Mouse (Mus musculus): Measurements from ENCODE around the gene 1700092M07Rik. TPM values are rescaled to one million over a fixed set of nuclear protein-coding genes. Genes with fewer than 3 reads are reported as not detected.
A peak's percentile ranks its signal among the peaks of the same experiment; 100 is the strongest.

Gene 1700092M07Rik
- polyA plus RNA-seq, 1 experiment from 2014 or later, result 1.0 TPM

GRCm38 (mm10) chr19:8763276-8763675, 22.8 kb downstream of the 1700092M07Rik start:
- ATAC-seq (ENCODE audit: insufficient number of reproducible peaks, insufficient read depth, low FRiP score, low read depth), result no peak
- no peak overlapping the region for H3K4me3 ChIP-seq (ENCODE audit: low read depth, low read length)
- H3K36me3 ChIP-seq (ENCODE audit: control insufficient read depth, insufficient read depth, low read length), result peaks cover 63% of the 10 kb centered on the region
- peaks cover 1% of the 10 kb centered on the region for H3K4me1 ChIP-seq (ENCODE audit: control insufficient read depth, insufficient read depth, low read length)
- H3K9me3 ChIP-seq (ENCODE audit: control insufficient read depth, low read depth, low read length), result peaks cover 10% of the 10 kb centered on the region; the same call in 1 of the 2 replicates
- 93% methylated on average over 4 of the region's 4 CpGs for WGBS
- no peaks in the 10 kb centered on the region for H3K27me3 ChIP-seq (ENCODE audit: control insufficient read depth, insufficient read depth, low read length)
- H3K9ac ChIP-seq (replicated peaks; ENCODE audit: low read depth, low read length), result no peak overlapping the region
- H3K4me2 ChIP-seq (replicated peaks; ENCODE audit: low read depth, low read length), result no peak overlapping the region
- H3K27ac ChIP-seq (ENCODE audit: low read length), result no peak overlapping the region

GRCm38 (mm10) chr19:8765562-8765961, 25.0 kb downstream of the 1700092M07Rik start:
- Histone ChIP-seq H3K27me3 (ENCODE audit: control insufficient read depth, insufficient read depth, low read length) (no peaks in the 10 kb centered on the region), H3K4me1 (ENCODE audit: control insufficient read depth, insufficient read depth, low read length) (no peaks in the 10 kb centered on the region), H3K9me3 (ENCODE audit: control insufficient read depth, low read depth, low read length) (peaks cover 10% of the 10 kb centered on the region; the same call in 1 of the 2 replicates), H3K4me2 (replicated peaks; ENCODE audit: low read depth, low read length) (no peak overlapping the region), H3K27ac (ENCODE audit: low read length) (no peak overlapping the region), H3K36me3 (ENCODE audit: control insufficient read depth, insufficient read depth, low read length) (peaks cover 81% of the 10 kb centered on the region), H3K4me3 (ENCODE audit: low read depth, low read length) (no peak overlapping the region), H3K9ac (replicated peaks; ENCODE audit: low read depth, low read length) (no peak overlapping the region)
- ATAC-seq (ENCODE audit: insufficient number of reproducible peaks, insufficient read depth, low FRiP score, low read depth), result no peak
- WGBS, result 96% methylated on average over 9 of the region's 9 CpGs

- Histone ChIP-seq H3K27ac (ENCODE audit: low read length) (peak within 1 kb of the TSS; percentile 91), H3K36me3 (ENCODE audit: control insufficient read depth, insufficient read depth, low read length) (peaks cover 51% of the 10 kb centered on the region), H3K4me3 (ENCODE audit: low read depth, low read length) (peak within 1 kb of the TSS; percentile 76), H3K9ac (replicated peaks; ENCODE audit: low read depth, low read length) (peak within 1 kb of the TSS; percentile 89), H3K9me3 (ENCODE audit: control insufficient read depth, low read depth, low read length) (no peaks in the 10 kb centered on the region), H3K4me2 (replicated peaks; ENCODE audit: low read depth, low read length) (peak within 1 kb of the TSS; percentile 77), H3K27me3 (ENCODE audit: control insufficient read depth, insufficient read depth, low read length) (no peaks in the 10 kb centered on the region), H3K4me1 (ENCODE audit: control insufficient read depth, insufficient read depth, low read length) (peaks cover 17% of the 10 kb centered on the region)
- 25% methylated on average over 29 of the region's 29 CpGs for WGBS
- ATAC-seq (ENCODE audit: insufficient number of reproducible peaks, insufficient read depth, low FRiP score, low read depth), result peak; percentile 48
These were observed 30.2 kb downstream of the 1700092M07Rik start, which contains the start of gene Tmem223 for GRCm38 (mm10) chr19:8770567-8771270. Gene Tmem223 (plus strand): TSS chr19:8770996.

- peaks cover 19% of the 10 kb centered on the region for H3K4me1 ChIP-seq (ENCODE audit: control insufficient read depth, insufficient read depth, low read length)
- peak overlapping the region; percentile 75 for H3K4me3 ChIP-seq (ENCODE audit: low read depth, low read length)
- H3K27ac ChIP-seq (ENCODE audit: low read length), result no peak overlapping the region; the same call in 1 of the 2 replicates
- WGBS, result 74% methylated on average over 5 of the region's 5 CpGs
- H3K27me3 ChIP-seq (ENCODE audit: control insufficient read depth, insufficient read depth, low read length), result no peaks in the 10 kb centered on the region
- H3K9ac ChIP-seq (replicated peaks; ENCODE audit: low read depth, low read length), result no peak overlapping the region
- no peak for ATAC-seq (ENCODE audit: insufficient number of reproducible peaks, insufficient read depth, low FRiP score, low read depth)
- H3K36me3 ChIP-seq (ENCODE audit: control insufficient read depth, insufficient read depth, low read length), result peaks cover 33% of the 10 kb centered on the region
- H3K4me2 ChIP-seq (replicated peaks; ENCODE audit: low read depth, low read length), result peak overlapping the region; percentile 98
- H3K9me3 ChIP-seq (ENCODE audit: control insufficient read depth, low read depth, low read length), result no peaks in the 10 kb centered on the region
These were observed 32.5 kb downstream of the 1700092M07Rik start for GRCm38 (mm10) chr19:8772996-8773395.

GRCm38 (mm10) chr19:8773409-8773808, 32.9 kb downstream of the 1700092M07Rik start:
- Histone ChIP-seq H3K36me3 (ENCODE audit: control insufficient read depth, insufficient read depth, low read length) (peaks cover 33% of the 10 kb centered on the region), H3K4me1 (ENCODE audit: control insufficient read depth, insufficient read depth, low read length) (peaks cover 19% of the 10 kb centered on the region), H3K4me2 (replicated peaks; ENCODE audit: low read depth, low read length) (peak overlapping the region; percentile 98), H3K27ac (ENCODE audit: low read length) (peak overlapping the region; percentile 98), H3K9ac (replicated peaks; ENCODE audit: low read depth, low read length) (peak overlapping the region; percentile 94), H3K4me3 (ENCODE audit: low read depth, low read length) (peak overlapping the region; percentile 75), H3K27me3 (ENCODE audit: control insufficient read depth, insufficient read depth, low read length) (no peaks in the 10 kb centered on the region), H3K9me3 (ENCODE audit: control insufficient read depth, low read depth, low read length) (no peaks in the 10 kb centered on the region)
- ATAC-seq (ENCODE audit: insufficient number of reproducible peaks, insufficient read depth, low FRiP score, low read depth), result no peak
- 58% methylated on average over 6 of the region's 6 CpGs for WGBS

- under 1% methylated on average over 66 of the region's 68 CpGs for WGBS
- H3K27ac ChIP-seq (ENCODE audit: low read length), result peak within 1 kb of the TSS; percentile 98
- peak; percentile 92 for ATAC-seq (ENCODE audit: insufficient number of reproducible peaks, insufficient read depth, low FRiP score, low read depth)
- no peaks in the 10 kb centered on the region for H3K9me3 ChIP-seq (ENCODE audit: control insufficient read depth, low read depth, low read length)
- peak within 1 kb of the TSS; percentile 98 for H3K4me2 ChIP-seq (replicated peaks; ENCODE audit: low read depth, low read length)
- peaks cover 29% of the 10 kb centered on the region for H3K36me3 ChIP-seq (ENCODE audit: control insufficient read depth, insufficient read depth, low read length)
- peaks cover 19% of the 10 kb centered on the region for H3K4me1 ChIP-seq (ENCODE audit: control insufficient read depth, insufficient read depth, low read length)
- peak within 1 kb of the TSS; percentile 94 for H3K9ac ChIP-seq (replicated peaks; ENCODE audit: low read depth, low read length)
- H3K27me3 ChIP-seq (ENCODE audit: control insufficient read depth, insufficient read depth, low read length), result no peaks in the 10 kb centered on the region
- peak within 1 kb of the TSS; percentile 75 for H3K4me3 ChIP-seq (ENCODE audit: low read depth, low read length)
These were observed 33.7 kb downstream of the 1700092M07Rik start, which contains the start of gene Tmem179b for GRCm38 (mm10) chr19:8774086-8774835. Gene Tmem179b (minus strand): TSS chr19:8774467.

- Histone ChIP-seq H3K27ac (ENCODE audit: low read length) (peak overlapping the region; percentile 98), H3K9me3 (ENCODE audit: control insufficient read depth, low read depth, low read length) (no peaks in the 10 kb centered on the region), H3K9ac (replicated peaks; ENCODE audit: low read depth, low read length) (peak overlapping the region; percentile 94), H3K4me2 (replicated peaks; ENCODE audit: low read depth, low read length) (peak overlapping the region; percentile 98), H3K4me3 (ENCODE audit: low read depth, low read length) (peak overlapping the region; percentile 75), H3K36me3 (ENCODE audit: control insufficient read depth, insufficient read depth, low read length) (peaks cover 22% of the 10 kb centered on the region), H3K4me1 (ENCODE audit: control insufficient read depth, insufficient read depth, low read length) (peaks cover 19% of the 10 kb centered on the region), H3K27me3 (ENCODE audit: control insufficient read depth, insufficient read depth, low read length) (no peaks in the 10 kb centered on the region)
- peak; percentile 7; the same call in 1 of the 2 replicates for ATAC-seq (ENCODE audit: insufficient number of reproducible peaks, insufficient read depth, low FRiP score, low read depth)
- WGBS, result 4% methylated on average over 20 of the region's 20 CpGs
These were observed 34.5 kb downstream of the 1700092M07Rik start for GRCm38 (mm10) chr19:8774951-8775421.

Data from stomach, embryonic 14.5 days (tissue).